Mouse (Mus musculus): ENCODE results near the gene Wdfy1.

Gene Wdfy1

GRCm38 (mm10) chr1:79657411-79657810 lies 118.5 kb downstream of the Wdfy1 start:
- DNase-seq (ENCODE audit: low spot score in 2 of 2): no peak

DNA sequence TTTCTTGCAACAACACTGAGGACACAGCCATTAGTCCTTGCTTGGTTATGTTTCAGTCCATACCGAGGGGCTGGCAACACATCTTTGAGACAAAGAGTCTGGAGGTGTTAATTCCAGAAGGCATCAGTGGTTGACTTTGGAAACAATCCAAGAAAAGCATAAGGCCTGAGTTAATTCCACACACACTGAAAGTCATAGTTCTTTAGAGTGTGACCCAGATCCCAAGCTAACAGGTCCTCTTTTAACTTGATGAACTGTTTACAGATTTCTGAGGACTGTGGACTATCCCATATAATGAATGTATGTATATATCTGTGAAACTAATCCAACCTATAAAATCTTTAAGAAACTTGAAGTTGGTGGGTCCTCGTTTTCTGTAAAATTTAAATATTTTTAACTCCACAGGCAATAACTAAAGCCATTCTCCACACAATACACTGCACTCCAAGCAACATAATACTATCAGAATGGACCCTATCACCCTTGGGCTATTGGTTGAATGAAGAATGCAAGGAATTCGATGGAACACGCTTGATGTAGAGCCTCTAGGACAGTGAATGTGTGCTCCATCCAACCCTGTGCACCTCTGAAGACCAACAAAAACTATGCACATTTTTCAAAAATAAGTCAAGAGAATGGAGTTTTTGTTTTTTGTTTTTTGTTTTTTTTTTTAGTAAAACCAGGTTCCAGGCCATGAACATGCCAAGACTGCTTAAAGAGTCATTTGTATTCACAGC lies 120.0 kb downstream of the Wdfy1 start:
- DNase-seq (ENCODE audit: low spot score in 2 of 2): no peak

DNA sequence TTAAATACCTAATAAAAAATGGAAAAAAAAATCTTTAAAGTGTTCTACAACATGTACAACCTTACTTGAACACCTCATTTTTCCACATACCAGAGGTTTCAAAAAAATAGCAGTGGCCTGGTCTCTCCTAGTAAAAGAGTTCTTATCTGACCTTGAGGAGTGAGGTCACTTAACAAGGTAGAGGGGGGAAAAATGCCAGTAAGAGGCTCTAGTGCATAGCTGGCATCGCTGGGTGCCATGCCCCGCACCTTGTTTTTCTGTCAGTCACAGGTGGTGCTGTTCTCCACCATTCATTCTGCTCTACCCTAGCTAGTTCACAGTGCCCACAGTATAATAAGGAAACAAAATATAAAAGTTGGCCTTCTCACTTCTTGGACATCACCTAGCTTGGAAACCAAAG lies 121.0 kb downstream of the Wdfy1 start:
- DNase-seq (ENCODE audit: low spot score in 2 of 2): no peak

Measured in right cerebral cortex, postnatal 10 days (tissue).